ENCODE assay signal across 9 mouse cellular contexts in the genomic region with DNA sequence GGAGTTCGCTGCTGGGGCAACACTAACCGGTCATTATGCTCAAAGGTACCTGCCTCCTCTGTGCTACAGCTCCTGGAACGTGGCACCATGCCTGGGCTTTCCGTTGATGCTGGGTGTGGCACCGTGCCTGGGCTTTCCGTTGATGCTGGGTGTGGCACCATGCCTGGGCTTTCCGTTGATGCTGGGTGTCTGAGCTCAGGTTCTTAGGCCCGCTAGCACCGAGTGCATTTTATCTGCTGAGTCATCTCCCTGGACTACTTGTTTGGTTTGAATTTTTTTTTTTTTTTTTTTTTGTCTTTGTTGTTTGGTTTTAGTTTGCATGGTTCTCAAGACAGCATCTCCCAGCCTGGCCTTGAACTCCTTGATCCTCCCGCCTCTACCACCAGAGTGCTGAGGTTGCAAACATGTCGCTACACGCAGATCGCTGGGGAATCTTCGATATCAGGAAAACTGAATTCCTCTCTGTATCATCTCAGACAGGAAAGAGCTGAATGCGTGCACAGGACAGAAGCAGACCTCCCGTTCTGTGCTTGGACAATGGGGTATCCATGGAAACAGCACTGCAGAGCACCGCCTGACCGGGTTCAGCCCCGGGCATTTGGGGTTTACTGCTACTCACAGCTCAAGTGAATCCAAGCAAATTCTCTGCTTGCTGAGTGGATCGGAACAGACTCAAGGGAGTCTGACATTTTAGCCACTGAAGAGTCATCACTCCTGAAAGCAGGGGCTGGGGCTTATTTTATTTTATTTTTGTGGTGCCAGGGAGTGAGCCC. TPM values are rescaled to one million over a fixed set of nuclear protein-coding genes. Genes with fewer than 3 reads are reported as not detected.
DNase-seq lines count a peak whose midpoint lies in the region; ATAC-seq and TF ChIP-seq lines count a peak whose summit lies in the region.
"Had no signal": no experiment of that assay in that cellular context is flagged by ENCODE, and none has a peak within 500 bp of the region (broad histone marks: within the 10 kb centered on the region; RNA-seq: fewer than 3 reads in every experiment).

No protein-coding gene starts in this region.

- ATAC-seq in hindbrain, embryonic 12.5 days (ENCODE audit: low FRiP score): peak; percentile 67; the same call in 1 of the 2 replicates
- peak; percentile 27; the same call in 1 of the 2 replicates for ATAC-seq in midbrain, postnatal 0 days (ENCODE audit: low FRiP score)

- H3K36me3 ChIP-seq in hindbrain, embryonic 12.5 days: no peaks in the 10 kb centered on the region
- no peaks in the 10 kb centered on the region for H3K36me3 ChIP-seq in midbrain, postnatal 0 days (ENCODE audit: insufficient read depth, low read length)
- H3K36me3 ChIP-seq: limb, embryonic 15.5 days had no signal

- peaks cover 15% of the 10 kb centered on the region for H3K4me1 ChIP-seq in hindbrain, embryonic 12.5 days
- peaks cover 10% of the 10 kb centered on the region; the same call in 1 of the 2 replicates for H3K4me1 ChIP-seq in midbrain, postnatal 0 days (ENCODE audit: insufficient read depth, low read length)

- H3K9ac ChIP-seq in hindbrain, embryonic 12.5 days: peak overlapping the region; percentile 2; the same call in 1 of the 2 replicates
- H3K9ac ChIP-seq in midbrain, postnatal 0 days (replicated peaks; ENCODE audit: low read length, poor library complexity, severe bottlenecking): no peak overlapping the region
- H3K9ac ChIP-seq: limb, embryonic 15.5 days had no signal

- H3K27ac ChIP-seq in hindbrain, embryonic 12.5 days: peak overlapping the region; percentile 62
- peak overlapping the region; percentile 69 for H3K27ac ChIP-seq in midbrain, postnatal 0 days (ENCODE audit: low read depth, low read length)
- H3K27ac ChIP-seq: limb, embryonic 15.5 days had no signal

- 46% methylated on average over 20 of the region's 20 CpGs for WGBS in hindbrain, embryonic 12.5 days
- WGBS in midbrain, postnatal 0 days: 32% methylated on average over 20 of the region's 20 CpGs

- no peaks in the 10 kb centered on the region; the same call in 1 of the 2 replicates for H3K27me3 ChIP-seq in hindbrain, embryonic 12.5 days
- no peaks in the 10 kb centered on the region for H3K27me3 ChIP-seq in midbrain, postnatal 0 days (ENCODE audit: insufficient read depth, low read length)
- H3K27me3 ChIP-seq: limb, embryonic 15.5 days had no signal

- DNase-seq in gastrocnemius, postnatal 10 days: peak; percentile 26
- no peak for DNase-seq in gastrocnemius, postnatal 14 days
- peak; percentile 34 to 55 for DNase-seq in adrenal gland, postnatal 36 days
- peak; percentile 68 for DNase-seq in midbrain, postnatal 0 days (ENCODE audit: low spot score)
- DNase-seq in layer of hippocampus, adult 18-20 months (ENCODE audit: low spot score in 2 of 2): no peak
- no peak for DNase-seq in frontal cortex, adult 2 months (ENCODE audit: extremely low spot score in 1 of 2, low spot score in 1 of 2)
- no peak for DNase-seq in right cerebral cortex, postnatal 36 days (ENCODE audit: low spot score in 2 of 2)

- H3K4me3 ChIP-seq in hindbrain, embryonic 12.5 days: no peak overlapping the region
- H3K4me3 ChIP-seq in midbrain, postnatal 0 days (ENCODE audit: low read depth, low read length): no peak overlapping the region
- H3K4me3 ChIP-seq: limb, embryonic 15.5 days had no signal

- no peak for TF ChIP-seq CTCF in midbrain, postnatal 0 days (IDR thresholded peaks at IDR 0.05)

- H3K9me3 ChIP-seq in hindbrain, embryonic 12.5 days (replicated peaks): no peaks in the 10 kb centered on the region
- no peaks in the 10 kb centered on the region for H3K9me3 ChIP-seq in midbrain, postnatal 0 days (ENCODE audit: low read length)
- H3K9me3 ChIP-seq: limb, embryonic 15.5 days had no signal

- H3K4me2 ChIP-seq in hindbrain, embryonic 12.5 days (replicated peaks): peak overlapping the region; percentile 17; the same call in 1 of the 2 replicates
- 0 out of 2 replicates have a peak overlapping the region, but pooled peaks have one; percentile 9 for H3K4me2 ChIP-seq in midbrain, postnatal 0 days (ENCODE audit: low read depth, low read length, poor library complexity, severe bottlenecking)
- H3K4me2 ChIP-seq: limb, embryonic 15.5 days had no signal

- intact Hi-C loops in gastrocnemius, postnatal 14 days (cut with DNase I; ENCODE audit: low total_unique reads): no loop called here

RNA-seq across cellular contexts. Expression of a gene that starts 36.4 kb away (rescaled TPM):
- total RNA-seq in gastrocnemius, postnatal 10 days (2021): 10 to 100 TPM in 1 of 2 experiments, 1 to 10 TPM in 1; 8.3 to 10.7 TPM
- 1 to 10 TPM; 6.2 to 8.0 TPM for total RNA-seq in gastrocnemius, postnatal 14 days (2021)
- total RNA-seq in adrenal gland, postnatal 36 days (2021): 10 to 100 TPM in 1 of 2 experiments, 1 to 10 TPM in 1; 7.1 to 17.2 TPM
- polyA plus RNA-seq in hindbrain, embryonic 12.5 days (2016; fragmentation: Nextera tagmentation; extraction: Ambion mirVana): 0.13 and 0.26 TPM in 2 replicates
- total RNA-seq in midbrain, postnatal 0 days (2014; rRNA removed): 2.4 and 3.1 TPM in 2 replicates
- polyA plus RNA-seq in midbrain, postnatal 0 days (2015; fragmentation: Nextera tagmentation; extraction: Ambion mirVana): 4.9 and 5.6 TPM in 2 replicates
- 10 to 100 TPM; 10.3 to 14.4 TPM for total RNA-seq in layer of hippocampus, adult 18-20 months (2021)
- polyA plus RNA-seq in frontal cortex, adult 2 months (2012; rRNA removed): 11.1 and 11.4 TPM in 2 replicates

RNA-seq across cellular contexts. Expression of a gene that starts 46.1 kb away (rescaled TPM):
- total RNA-seq in gastrocnemius, postnatal 10 days (2021): 1 to 10 TPM in 1 of 2 experiments, under 1 TPM in 1; 0.82 to 1.8 TPM
- total RNA-seq in gastrocnemius, postnatal 14 days (2021): under 1 TPM; 0.64 to 0.75 TPM
- under 1 TPM; 0.76 to 0.92 TPM for total RNA-seq in adrenal gland, postnatal 36 days (2021)
- polyA plus RNA-seq in hindbrain, embryonic 12.5 days (2016; fragmentation: Nextera tagmentation; extraction: Ambion mirVana): 5.7 and 7.0 TPM in 2 replicates
- total RNA-seq in midbrain, postnatal 0 days (2014; rRNA removed): 1.1 and 2.9 TPM in 2 replicates
- polyA plus RNA-seq in midbrain, postnatal 0 days (2015; fragmentation: Nextera tagmentation; extraction: Ambion mirVana): 2.9 and 4.5 TPM in 2 replicates
- under 1 TPM; 0.76 to 0.94 TPM for total RNA-seq in layer of hippocampus, adult 18-20 months (2021)
- 3.2 and 3.4 TPM in 2 replicates for polyA plus RNA-seq in frontal cortex, adult 2 months (2012; rRNA removed)

Comparison
In these comparisons a context has a peak if more than half of its experiments do, and no peak if none do; other contexts are left out.
1. DNase-seq: peak in gastrocnemius, postnatal 10 days (single experiment), adrenal gland, postnatal 36 days (2 of 2) and midbrain, postnatal 0 days (single experiment); none in gastrocnemius, postnatal 14 days (single experiment), layer of hippocampus, adult 18-20 months (0 of 2), frontal cortex, adult 2 months (0 of 2) and right cerebral cortex, postnatal 36 days (0 of 2).